Mouse (Mus musculus) right cerebral cortex, postnatal 25 days (tissue): ENCODE results near the gene Aldh16a1.
A peak's percentile ranks its signal among the peaks of the same experiment; 100 is the strongest.
"Not testable (repeated sequence)": the region's sequence is repeated elsewhere in the genome, so short reads cannot be mapped to it uniquely, and the experiment has no call there.

Experiments
- DNase-seq: peaks from one replicate; pipeline ENCODE4 v3.0.0; 2022

Gene Aldh16a1

DNA sequence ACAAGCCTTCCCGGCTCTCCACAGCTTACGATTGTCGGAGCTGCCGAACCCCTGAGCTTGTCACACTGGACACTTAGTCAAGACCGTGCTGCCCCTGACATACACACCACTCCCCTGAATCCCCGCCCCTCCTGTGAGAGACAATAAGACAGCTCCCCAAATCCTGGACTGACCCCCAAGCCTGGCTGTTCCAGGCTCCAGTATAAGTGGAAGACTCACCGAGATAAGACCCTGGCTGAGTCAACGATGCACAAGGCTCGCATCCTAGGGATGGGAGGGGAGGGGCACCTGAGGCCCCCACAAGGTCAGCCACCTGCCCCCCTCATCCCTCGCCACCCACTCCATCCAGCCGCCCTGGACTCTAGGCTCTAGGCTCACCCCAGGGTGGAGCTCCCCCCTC is 22.5 kb downstream of the Aldh16a1 start:
- no peak for DNase-seq

- DNase-seq, result no peak
Measured at GRCm38 (mm10) chr7:45129776-45130512, 24.4 kb downstream of the Aldh16a1 start.

GRCm38 (mm10) chr7:45129318-45129717 is 25.1 kb downstream of the Aldh16a1 start:
- DNase-seq, result no peak

DNA sequence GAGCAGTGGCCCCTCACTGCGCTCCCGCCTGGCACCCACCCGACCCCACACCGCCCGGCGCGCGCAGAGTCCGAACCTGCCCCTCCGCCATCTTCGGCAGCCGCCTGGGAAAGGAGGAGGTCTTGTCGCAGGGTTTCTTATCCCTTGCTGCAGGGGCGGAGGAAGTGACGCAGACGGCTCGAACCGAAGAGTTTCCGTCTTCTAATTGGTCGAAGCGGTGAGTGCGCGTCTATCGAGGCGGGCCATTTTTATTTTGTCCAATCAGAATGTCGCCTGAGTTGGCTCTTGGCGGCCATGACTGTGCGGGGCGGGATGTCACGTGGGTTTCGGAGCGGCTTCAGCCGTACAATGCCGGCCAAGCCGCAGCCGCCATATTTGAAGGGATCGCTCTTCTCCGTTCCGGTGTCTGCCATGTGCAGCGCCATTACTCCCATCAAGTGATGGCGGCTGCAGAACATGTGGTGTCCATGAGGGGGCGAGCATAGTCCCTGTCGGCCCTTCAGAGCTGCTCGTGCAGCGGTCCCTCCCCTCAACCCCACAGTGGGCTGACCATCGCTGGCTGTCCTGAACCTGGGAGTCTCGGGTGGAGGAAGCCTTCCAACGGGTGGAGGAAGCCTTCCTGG is 25.6 kb downstream of the Aldh16a1 start, which contains the start of gene Rpl13a:
TSS of gene Rpl13a (minus strand) at position 138 of the 623 bp plus-strand sequence.
- peak; percentile 99 for DNase-seq

DNA sequence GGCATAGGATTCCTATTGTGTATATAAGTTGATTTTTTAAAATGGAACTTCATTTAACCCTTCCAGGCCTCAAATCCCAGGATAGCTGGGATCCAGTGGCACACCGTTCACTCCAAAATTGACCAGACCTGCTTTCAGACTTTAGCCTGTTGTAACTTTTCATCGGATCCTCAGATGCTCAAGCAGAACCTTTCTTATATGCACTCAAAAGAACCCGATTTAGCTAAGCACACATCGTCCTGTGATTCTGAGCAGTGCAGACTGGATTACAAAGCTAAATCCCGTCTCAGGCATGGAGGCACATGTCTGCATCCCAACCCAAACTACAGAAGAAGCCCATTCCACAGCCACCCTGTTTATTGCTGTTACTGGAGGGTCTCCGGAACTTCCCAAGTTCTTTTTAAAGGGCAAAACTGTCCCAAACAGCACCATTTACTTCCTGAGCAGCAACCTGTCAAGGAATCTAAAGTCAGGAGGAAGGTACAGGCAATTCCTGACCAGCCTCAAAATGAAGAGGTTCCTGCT is 26.6 kb downstream of the Aldh16a1 start:
- no peak for DNase-seq

- DNase-seq, result no peak
Measured at GRCm38 (mm10) chr7:45126844-45127699, 27.3 kb downstream of the Aldh16a1 start.

DNA sequence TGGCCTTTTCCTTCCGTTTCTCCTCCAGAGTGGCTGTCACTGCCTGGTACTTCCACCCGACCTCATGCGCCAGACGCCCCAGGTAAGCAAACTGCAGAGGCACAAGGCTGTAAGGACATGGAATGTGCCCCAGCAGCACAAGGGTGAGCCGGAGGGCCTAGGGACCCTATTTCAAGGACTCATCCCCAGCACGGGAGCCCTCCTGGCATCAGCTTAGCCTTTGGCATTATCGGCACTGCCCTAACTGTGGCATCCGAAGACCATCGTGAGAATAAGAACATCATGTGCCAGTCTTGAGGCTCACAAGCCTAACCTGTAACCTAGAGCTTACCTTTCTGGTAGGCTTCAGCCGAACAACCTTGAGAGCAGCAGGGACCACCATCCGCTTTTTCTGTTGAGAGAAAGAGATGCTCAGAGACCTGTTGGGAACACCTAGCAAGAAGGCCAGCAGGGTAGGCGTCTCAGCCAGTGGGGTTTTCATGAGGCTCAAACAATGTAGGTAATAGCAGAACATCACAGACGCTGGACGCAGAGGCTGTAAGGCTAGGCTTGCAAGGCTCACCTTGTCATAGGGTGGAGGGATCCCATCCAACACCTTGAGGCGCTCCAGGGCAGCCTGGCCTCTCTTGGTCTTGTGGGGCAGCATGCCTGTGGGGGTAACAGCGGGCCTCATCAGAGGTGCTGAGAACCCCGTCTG is 28.1 kb downstream of the Aldh16a1 start:
- no peak for DNase-seq

- not testable (repeated sequence) for DNase-seq
Measured at GRCm38 (mm10) chr7:45125649-45126048, 28.7 kb downstream of the Aldh16a1 start.

GRCm38 (mm10) chr7:45125144-45125600 is 29.2 kb downstream of the Aldh16a1 start:
- DNase-seq, result no peak

DNA sequence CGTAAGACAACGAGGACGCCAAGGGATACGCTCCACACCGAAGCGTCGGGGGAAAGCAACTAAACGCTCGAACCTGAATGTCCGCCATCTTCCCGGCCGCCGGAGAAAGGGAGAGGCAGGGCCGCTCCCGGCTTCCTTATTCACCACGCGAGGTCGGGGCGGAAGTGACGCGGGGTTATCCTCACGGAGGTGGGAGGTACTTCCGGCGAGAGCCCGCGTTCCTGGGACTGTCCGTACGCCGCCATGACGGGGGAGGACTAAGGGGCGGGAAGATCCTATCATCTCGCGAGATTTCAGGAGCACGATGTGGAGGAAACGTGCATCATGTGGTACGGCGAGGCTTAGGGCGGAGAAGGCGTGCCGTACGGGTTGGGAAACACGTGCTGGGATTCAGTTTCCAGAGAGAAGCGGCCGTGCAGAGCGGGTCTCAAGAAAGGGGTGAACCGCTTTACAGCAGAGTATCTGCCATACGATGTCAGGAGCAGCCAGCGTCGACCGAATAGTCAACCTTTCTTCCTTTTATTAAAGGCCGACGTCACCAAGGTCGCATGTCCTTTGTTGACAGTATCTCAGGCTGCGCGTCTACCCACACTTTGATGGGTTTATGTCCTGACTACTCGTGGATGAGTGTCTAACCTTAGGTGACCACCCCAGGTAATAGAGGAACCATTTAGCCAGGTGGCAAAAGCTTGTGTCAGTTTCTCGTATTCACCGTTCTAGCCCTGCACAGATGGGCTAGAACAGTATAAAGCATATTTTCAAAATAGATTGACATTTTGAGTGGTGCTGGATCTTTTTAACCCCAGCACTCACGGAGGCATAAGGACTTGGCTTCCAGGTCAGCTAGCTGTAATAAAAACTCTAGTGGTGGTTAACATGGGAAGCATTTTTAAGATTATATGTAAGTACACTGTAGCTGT is 29.9 kb downstream of the Aldh16a1 start, which contains the start of gene Rps11:
TSS of gene Rps11 (minus strand) at position 216 of the 920 bp plus-strand sequence.
- DNase-seq, result peak; percentile 99

DNA sequence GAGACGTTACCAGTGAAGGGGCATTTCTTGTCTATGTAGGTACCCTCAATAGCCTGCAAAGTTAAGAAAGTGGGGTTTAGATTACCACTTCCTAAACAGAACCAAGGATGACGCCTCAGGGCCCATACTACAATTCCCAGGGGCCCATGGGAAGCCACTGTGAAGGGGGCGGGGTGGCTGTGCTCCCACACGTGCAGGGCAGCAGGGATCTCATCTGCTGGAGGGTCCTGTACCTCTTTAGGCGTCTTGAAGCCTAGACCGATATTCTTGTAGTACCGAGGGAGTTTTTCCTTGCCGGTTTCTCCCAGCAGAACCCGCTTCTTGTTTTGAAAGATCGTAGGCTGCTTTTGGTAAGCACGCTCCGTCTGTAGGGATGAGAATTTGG is 31.2 kb downstream of the Aldh16a1 start:
- no peak for DNase-seq

GRCm38 (mm10) chr7:45122561-45123185 is 31.7 kb downstream of the Aldh16a1 start:
- DNase-seq, result no peak

DNA sequence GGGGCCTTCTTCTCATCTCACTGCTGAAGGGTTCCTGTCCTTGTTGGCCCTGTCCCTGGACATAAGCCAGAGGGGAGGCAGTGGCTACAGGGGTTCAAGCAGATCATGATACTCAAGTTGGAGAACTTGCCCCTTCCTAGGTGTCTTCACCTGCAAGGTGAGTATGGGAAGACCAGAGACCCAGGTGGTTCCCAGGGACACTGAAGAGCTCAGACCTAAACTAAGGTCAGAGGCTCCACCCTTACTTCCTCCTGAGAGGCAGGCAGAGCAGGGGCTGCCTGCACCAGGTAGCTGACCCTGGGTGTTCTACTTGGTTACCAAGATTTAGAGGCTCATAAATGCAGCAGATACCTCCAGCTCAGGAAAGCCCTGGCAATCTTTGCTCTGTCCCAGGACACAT is 32.4 kb downstream of the Aldh16a1 start:
- DNase-seq, result no peak

DNA sequence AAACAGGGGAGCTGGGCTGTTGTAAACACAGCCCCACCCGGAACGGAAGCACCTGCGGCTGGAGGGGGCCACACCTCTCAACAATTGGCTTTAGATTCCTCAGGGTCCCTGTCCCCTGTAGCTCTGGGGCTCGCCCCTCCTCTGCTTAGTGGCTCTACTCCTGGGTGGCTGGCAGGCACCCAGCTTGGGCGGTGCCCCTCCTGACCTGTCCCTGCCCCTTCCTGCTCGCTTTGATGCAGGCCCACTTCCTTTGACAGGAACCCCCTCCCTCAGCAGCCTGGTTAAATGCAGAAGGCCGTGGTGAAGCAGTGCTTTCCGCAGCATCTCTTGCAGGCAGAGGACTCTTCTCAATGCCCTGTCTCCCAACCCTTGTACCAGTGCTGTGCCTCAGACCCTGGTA is 33.0 kb downstream of the Aldh16a1 start:
- DNase-seq, result no peak

GRCm38 (mm10) chr7:45119780-45120709 is 34.3 kb downstream of the Aldh16a1 start:
- DNase-seq, result no peak

DNA sequence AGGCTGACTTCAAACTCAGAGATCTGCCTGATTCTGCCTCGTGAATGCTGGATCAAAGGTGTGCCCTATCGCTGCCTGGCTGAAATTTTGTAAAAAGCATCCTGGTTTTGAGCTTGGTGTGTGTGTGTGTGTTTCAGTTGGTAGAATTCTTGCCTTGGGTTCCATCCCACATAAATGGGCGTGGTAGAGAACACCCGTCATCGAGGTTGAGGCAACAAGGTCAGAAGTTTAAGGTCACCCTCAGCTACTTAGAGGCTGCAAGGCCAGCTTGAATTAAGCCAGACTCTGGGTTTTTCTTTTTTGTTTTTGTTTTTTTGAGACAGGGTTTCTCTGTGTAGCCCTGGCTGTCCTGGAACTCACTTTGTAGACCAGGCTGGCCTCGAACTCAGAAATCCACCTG is 36.0 kb downstream of the Aldh16a1 start:
- DNase-seq, result no peak

DNA sequence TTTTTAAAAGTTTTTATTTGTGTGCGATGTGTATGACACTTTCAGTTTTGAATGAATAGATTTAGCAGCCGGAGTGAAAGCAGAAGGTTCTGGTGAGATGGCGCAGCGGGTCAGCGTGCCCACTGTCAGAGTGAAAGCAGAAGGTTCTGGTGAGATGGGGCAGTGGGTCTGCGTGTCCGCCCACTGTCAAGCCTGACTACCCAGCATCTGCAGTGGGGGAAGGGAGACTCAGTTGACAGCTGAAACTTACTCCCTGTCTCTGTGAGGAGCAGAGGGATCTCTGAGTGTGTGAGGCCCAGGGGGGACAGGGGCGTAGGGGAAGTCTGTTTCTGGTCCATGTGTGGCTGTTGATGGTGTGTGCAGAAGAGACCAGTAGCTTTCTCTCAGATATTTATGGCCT is 36.8 kb downstream of the Aldh16a1 start:
- no peak for DNase-seq

- DNase-seq, result no peak
Measured at GRCm38 (mm10) chr7:45113476-45113875, 40.9 kb downstream of the Aldh16a1 start.

DNA sequence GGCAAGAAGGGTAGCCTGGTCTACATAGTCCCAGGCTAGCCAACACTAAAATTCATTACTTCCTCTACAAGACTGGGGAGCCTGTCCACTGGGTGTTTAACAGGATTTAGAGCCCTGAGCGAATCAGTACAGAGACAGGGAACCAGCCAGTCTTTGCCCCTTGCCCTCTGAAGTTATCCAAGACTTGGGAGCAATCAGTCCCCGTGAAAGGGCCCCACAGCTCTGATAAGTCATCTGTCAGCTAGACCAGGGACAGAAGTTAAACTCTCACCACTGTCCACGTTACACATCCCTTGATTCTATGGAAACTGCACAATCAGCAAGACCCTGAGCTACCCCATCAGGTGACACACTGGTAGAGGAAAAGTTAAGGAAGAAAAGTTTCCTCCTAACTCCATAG is 41.9 kb downstream of the Aldh16a1 start:
- no peak for DNase-seq

GRCm38 (mm10) chr7:45111940-45112339 is 42.4 kb downstream of the Aldh16a1 start:
- DNase-seq, result no peak
